Mouse (Mus musculus) 3134 (cell line): Measurements from ENCODE around the gene Gpbp1.

ENCODE experiments used
- DNase-seq: peaks from one replicate; pipeline ENCODE4 v3.0.0-alpha.2; 2011; ENCODE audit warnings: low spot score; ENCODE audit not compliant: insufficient read length; ENCODE audit errors: extremely low read depth

Gpbp1 gene

GRCm38 (mm10) chr13:111470562-111471237 is 19.2 kb downstream of the Gpbp1 start:
- no peak for DNase-seq

GRCm38 (mm10) chr13:111467350-111467749 is 22.6 kb downstream of the Gpbp1 start:
- no peak for DNase-seq

DNA sequence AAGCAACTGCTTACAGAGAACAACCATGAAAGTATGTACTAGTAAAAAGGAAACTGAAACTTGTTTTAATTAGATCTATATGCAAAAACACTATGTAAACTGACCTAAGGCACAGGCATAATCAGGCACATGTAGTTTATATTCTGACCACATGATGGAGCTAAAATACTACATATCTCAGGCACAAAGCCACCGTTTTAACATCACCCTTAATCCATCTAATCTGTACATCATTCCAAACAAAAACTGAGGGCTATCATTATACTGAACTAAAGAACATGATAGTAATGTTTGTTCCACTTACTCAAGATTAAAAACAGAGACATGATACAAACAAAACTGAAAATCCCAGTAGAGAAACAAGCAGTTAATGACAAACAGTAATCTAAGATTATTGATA is 28.5 kb downstream of the Gpbp1 start:
- no peak for DNase-seq

- DNase-seq: no peak
Measured at GRCm38 (mm10) chr13:111456790-111457189, 33.1 kb downstream of the Gpbp1 start.

- DNase-seq: no peak
Measured at GRCm38 (mm10) chr13:111444325-111444724, 45.6 kb downstream of the Gpbp1 start.

GRCm38 (mm10) chr13:111431174-111431573 is 58.7 kb downstream of the Gpbp1 start:
- no peak for DNase-seq

DNA sequence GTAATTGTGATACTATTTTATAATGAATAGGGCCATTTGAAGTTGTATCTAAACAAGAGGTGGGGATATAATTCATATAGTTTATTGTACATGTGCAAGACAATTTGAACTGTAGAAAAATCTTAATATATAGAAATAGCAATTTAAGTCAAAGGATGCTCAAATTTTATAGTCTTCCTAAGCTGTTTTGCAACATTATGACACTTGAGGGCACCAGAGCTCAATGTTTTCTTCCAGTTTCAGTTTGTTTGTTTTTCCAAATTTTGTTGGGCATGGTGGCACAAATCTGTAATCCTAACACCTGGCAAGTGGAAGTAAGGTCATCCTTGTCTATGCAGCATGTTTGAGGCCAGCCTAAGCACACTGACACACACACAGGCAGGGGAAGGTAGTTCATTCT is 68.6 kb downstream of the Gpbp1 start:
- no peak for DNase-seq

DNA sequence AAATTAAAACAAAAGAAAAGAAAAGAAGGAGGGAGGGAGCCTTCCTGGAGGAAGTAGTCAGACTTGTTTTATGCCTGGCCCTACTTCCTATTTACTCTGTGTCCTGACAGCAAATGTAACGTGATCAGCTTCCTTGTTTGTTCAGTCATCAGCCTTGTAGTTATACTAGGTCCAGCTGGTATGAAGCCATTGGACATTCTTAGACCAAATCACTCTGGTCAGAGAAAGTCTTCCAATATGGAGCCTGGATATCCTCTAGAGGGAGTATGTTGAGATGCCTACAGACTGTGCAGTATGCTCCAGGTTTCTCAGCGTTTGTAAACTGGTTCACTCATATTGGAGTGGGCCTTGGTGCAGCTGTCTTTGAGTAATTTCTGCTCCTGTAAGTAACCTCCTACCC is 71.8 kb downstream of the Gpbp1 start:
- no peak for DNase-seq

- DNase-seq: no peak
Measured at GRCm38 (mm10) chr13:111413156-111413555, 76.8 kb downstream of the Gpbp1 start.

DNA sequence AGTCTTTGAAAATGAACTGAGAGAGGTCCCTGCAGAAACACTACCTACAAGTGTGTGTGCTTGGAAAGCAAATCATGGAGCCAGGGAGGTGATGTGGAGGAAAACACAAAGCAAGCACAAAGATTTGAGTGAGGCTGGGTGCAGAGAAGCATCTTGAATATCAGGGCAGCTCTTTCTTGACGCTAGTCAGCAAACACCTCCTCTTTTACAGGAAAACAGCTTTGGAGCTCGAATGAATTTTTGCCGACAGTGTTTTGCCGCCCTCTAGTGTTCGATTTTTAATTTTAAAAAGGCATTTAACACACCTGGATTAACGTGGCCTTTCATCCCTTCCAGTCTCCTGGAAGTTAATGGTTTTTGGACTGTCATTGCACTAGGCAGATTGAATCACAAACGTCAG is 79.1 kb downstream of the Gpbp1 start:
- DNase-seq: no peak

- DNase-seq: no peak
Measured at GRCm38 (mm10) chr13:111406859-111407389, 83.0 kb downstream of the Gpbp1 start.

GRCm38 (mm10) chr13:111405956-111406355 is 84.0 kb downstream of the Gpbp1 start:
- DNase-seq: no peak

DNA sequence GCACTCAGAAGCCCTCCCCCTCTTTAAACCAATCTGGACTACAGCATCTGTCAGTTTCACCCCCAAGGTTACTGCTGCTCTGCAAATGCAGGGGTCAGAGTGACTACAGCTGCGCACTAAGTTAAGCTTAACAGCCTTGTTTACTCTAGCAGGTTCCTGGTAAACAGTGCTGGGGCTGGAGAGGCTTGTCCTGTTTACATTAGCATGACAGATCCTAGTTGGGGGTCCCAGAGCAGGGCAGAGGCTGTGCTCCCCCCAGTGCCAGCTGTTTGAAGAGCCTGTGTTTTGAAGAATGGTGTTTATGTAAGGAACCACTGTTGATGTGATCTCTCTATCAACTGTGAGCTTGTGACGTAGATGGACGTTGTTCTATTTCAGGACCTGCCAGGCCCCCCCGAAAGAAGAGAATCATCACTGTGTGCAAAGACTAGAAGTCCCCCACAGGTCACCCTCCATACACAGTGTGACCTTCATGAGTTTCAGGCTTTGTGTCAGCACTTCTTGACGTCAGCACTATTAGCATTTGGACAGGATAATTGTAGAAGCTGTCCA is 92.2 kb downstream of the Gpbp1 start:
- DNase-seq: no peak

GRCm38 (mm10) chr13:111397061-111397460 is 92.8 kb downstream of the Gpbp1 start:
- DNase-seq: no peak

DNA sequence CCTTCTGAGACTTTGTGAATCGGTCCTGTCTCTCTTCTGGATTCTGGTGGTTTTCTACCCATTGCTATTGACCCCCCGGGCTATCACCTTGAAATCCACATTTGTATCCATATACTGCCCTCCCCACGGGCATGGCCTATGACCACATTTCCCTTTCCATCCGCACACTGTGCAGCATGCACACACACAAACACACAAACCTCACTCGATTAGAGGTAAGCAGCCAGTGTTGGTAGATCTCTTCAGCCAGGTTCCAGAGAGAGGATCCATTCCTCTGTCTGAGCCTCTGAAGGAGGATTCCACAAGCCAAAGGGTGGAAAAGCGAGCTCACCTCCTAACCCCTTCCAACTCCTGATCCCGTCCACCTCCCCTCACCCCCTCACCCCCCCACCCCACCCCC is 94.4 kb downstream of the Gpbp1 start:
- no peak for DNase-seq

DNA sequence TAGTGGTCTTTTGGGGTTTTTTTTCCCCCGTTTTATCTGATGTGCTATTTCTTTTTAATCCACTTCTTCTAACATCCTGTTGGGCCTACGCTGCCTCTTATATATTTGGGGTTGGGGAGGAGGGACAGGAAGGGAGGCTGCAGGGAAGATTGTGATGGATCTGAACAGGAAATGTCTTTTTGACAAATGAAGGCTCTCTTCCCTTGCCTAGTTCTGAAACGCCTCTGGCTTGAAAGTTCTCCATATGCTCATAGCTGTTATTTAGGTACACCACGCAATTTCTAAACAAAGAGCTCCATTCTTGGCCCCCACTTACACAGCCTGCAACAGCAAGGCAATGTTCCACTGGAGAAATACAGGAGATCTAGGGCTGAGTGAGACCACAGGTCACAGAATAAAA is 95.0 kb downstream of the Gpbp1 start:
- no peak for DNase-seq

GRCm38 (mm10) chr13:111394341-111394740 is 95.6 kb downstream of the Gpbp1 start:
- no peak for DNase-seq

- DNase-seq: no peak
Measured at GRCm38 (mm10) chr13:111393426-111393825, 96.5 kb downstream of the Gpbp1 start.

DNA sequence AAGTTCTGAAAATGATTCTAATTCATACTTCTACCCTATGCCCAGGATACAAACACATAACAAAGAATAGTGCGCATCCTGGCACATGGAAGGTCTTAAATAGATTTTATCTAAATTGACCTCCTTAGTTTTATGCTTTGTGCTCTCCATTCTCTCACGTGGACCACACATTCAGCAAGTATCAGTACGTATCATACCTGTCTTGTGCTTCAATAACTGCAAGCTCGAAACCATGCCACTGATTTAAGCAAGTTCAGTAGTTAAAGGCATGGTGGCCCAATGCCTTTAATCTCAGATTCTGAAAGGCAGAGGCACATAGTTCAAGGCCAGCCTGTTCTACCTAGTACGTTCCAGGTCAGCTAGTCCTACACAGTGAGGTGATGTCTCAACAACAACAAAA is 98.5 kb downstream of the Gpbp1 start:
- no peak for DNase-seq

GRCm38 (mm10) chr13:111391011-111391410 is 98.9 kb downstream of the Gpbp1 start:
- DNase-seq: no peak

DNA sequence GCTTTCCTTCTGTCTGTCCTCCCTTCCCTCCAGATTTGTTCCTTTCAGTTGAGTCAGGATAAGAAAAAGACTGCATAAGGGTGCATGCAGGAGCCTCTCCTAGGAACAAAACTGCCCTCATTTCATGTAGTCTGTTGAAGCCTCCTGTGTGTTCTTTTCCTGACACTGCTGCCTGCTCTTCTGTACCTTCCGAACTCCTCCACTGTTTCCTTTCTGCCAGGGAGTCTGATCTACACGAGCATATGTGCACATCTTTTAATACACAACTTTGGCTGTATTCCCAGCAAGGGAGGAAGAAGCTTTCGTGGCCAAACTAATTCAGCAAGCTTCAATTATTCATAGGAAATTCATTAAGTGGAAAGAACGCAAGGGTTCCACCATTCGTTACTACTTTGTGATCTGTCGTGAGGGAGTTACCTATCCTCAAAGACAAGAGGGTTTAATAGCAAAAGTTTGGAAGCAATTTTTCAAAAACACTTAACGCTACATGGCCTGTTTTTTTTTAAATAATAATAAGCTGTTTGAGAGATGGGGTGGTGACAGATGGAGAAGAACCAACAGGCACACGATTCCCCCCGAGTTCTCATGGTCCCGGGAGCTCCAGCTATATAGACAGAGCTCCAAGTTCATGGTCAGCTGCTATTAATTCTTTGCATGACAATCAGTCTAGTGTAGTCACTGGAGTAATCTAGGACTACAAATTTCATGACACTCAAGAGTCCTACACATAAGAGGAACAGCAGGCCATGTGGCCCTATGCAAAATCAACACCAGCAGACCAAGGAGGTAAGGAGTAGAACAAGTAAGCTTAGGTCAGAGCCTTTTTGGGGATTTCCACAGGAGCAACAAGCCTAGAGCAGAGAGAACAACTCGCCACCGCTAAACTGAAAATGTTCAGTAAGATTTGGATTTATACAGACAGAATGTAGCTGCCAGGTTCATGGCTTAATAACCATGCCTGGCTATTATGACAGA is 105.6 kb downstream of the Gpbp1 start:
- no peak for DNase-seq
